Mouse (Mus musculus): ENCODE data around the gene Serinc2.

Serinc2 gene

DNA sequence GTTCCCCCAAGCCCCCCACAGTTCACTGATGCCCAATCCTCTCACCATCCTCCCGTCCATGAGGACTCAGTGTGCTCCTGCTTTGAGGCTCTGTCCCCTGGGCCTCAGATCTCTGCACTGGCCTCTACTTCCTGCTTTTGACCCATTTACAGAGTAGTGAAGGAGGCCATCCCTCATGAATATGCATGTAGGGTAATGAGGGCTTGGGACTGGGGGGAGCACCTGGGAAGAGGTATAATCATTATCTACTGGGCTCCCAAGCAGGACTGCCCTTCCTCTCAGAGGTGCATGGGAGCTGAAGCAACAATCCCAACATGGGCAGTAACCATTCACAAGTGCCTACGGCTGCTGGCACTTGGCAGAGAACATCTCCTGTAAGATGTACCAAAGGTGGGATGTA lies at the start of gene Serinc2:
Gene Serinc2 (minus strand): TSS at position 101 of the 400 bp plus-strand sequence.
- DNase-seq (ENCODE audit: low read depth, low spot score) = no peak

DNA sequence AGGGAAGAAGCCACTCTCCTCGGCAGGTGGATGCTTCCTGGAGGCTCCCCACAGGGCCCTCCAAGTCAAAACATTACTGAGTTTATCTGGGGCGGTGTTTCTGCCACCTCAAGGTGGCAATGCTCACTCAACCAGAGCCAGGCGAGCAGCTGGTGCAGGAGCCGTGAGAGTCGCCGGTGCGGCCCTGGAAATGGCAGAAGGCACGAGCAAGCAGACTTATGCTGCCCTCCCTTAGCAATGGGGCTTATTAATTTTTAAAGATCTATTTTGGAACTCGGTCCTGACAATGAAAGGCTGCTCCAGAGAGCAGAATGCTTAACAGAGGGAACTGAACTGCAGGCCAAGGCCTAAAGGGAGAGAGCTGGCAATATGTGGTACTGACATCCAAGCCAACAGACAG lies 48.4 kb upstream of the Serinc2 start:
- peak; percentile 90 for DNase-seq (ENCODE audit: low read depth, low spot score)

DNA sequence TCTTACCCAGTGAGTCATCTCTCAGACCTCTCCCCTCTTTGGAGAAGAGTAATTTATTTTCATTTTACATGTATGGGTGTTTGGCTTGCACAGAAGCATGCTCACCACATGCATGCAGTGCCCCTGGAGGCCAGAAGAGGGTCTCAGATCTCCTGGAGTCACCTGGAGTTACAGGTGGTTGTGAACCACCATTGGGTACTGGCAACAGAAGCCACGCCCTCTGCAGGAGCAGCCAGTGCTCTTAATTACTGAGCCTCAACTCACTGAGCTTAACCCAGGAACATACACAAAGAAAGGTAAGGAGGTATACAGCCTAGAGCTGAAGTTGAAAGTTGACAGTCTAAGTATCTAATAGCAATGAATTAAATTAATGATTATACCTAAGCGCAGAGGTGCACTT lies 46.4 kb upstream of the Serinc2 start:
- no peak for DNase-seq (ENCODE audit: low read depth, low spot score)

DNA sequence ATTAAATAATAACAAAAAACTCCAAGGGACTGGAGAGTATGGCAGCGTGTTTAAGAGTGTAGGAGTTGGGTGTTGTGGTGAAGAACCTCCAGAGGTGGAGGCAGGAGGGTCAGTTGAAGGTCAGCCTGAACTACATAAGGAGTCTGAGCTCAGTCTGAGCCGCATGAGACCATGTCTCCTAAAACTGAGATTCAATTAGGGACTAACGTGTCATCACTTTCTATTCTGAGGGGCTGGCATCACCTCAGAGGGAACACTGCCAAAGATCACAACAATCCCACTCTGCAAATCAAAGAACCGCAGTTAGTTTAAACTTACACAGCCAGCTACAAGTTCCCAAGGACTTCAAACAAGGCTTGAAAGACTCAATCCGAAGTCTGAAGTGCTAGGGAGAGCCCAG lies 44.6 kb upstream of the Serinc2 start:
- no peak for DNase-seq (ENCODE audit: low read depth, low spot score)

DNA sequence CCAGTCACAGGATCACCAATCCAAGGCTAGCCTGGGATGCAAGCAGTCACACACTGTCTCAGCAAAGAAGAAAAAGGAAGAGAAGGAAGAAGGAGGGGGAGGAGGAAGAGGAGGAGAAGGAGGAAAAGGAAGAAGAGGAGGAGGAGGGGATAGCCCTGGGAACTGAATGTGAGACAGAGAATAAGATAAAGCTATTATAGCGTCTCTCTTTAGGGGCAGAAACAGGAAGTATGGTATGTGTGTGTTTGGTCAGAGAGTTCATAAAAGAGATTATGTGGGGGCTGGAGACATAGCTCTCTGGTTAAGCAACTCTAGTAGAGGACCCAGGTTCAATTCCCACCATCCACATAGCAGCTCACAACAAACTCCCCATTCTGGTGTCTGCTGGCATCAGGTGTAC lies 44.2 kb upstream of the Serinc2 start:
- DNase-seq (ENCODE audit: low read depth, low spot score) = no peak

DNA sequence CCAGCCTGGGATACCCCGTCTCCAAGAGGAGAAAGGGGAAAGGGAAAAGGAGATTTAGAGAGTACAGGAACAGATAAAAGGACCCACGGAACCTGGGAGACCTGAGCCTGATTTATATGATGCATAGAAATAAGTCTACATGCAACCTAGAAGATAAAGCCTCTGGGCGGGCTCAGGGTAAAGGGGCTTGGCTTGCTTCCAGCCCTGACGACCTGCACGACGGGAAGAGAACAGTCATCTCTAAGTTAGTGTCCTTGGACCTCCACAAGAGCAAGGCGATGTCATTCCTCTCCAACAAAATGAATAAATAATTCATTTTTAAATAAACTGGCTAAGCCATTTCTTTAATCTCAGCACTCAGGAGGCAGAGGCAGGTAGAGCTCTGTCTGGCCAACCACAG lies 43.6 kb upstream of the Serinc2 start:
- no peak for DNase-seq (ENCODE audit: low read depth, low spot score)

DNA sequence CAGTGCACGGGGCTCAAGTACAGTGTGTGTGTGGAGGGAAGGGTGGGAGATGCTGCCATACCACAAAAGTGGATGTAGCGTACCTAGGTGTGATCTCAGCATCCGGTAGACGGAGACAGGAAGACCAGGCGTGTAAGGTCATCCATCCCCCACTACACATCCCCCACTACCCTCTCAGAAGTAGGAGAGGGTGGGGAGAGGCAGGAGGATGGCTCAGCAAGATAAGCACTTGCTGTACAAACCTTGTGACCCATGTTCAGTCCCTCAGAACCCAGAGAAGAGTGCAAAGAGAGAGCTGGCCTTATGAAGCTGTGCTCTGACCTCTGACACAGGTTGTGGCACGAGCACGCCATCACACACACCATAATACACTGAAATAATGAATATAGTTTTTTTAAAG lies 42.6 kb upstream of the Serinc2 start:
- no peak for DNase-seq (ENCODE audit: low read depth, low spot score)

DNA sequence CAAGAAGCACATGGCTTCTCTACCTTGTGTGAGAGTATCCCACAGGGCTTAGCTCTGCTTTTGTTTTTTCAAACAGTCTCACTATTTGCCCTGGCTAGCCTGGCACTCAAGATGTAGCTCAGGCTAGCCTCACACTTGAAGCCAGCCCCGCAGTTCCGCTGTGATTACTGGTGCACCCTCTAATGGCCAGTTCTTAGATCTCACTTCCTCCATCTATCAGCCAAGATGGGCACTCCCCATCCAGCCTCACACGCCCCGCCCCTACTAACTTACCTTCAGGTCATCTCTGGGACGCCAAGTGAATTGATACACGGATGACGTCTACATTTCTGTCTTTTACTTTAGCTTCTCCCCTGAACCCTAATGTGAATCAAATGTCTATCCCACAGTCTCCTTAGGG lies 40.6 kb upstream of the Serinc2 start:
- DNase-seq (ENCODE audit: low read depth, low spot score) = no peak

DNA sequence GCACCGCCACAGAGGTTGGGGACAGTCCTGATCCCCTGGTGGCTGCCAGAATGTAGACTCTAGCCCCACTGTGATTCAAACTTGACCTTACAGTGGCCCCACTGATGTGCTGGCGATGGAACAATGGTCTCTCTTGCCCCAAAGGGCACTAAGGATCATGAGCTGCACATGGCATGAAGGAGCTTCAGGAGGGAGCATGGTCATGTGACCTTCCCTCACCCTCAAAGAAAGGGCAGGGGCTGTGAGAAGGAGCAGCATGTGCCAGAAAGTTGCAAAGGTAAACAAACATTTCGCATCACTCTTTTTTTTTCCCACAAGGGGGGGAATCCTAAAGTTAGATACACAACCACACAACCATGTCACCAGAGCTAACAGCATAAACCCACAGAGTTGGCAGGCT lies 39.1 kb upstream of the Serinc2 start:
- DNase-seq (ENCODE audit: low read depth, low spot score) = no peak

DNA sequence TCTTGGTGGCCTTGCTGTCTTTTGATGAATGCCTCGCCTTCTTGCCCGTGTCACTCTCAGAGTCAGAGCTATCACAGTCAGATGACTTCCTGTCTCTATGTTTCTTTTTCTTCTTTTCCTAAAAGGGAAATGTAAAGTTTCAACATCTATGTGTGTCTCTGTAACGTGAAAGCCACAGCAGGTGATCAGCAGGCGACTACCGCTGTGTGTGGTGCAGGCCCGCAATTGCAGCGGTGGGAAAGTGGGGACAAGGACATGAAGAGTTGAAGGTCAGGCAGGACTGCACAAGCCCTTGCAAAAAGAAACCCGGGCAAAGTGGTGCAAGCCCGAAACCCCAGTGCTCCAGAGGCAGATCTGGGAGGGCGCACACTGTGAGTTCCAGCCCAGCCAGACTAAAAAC lies 37.7 kb upstream of the Serinc2 start:
- DNase-seq (ENCODE audit: low read depth, low spot score) = no peak

DNA sequence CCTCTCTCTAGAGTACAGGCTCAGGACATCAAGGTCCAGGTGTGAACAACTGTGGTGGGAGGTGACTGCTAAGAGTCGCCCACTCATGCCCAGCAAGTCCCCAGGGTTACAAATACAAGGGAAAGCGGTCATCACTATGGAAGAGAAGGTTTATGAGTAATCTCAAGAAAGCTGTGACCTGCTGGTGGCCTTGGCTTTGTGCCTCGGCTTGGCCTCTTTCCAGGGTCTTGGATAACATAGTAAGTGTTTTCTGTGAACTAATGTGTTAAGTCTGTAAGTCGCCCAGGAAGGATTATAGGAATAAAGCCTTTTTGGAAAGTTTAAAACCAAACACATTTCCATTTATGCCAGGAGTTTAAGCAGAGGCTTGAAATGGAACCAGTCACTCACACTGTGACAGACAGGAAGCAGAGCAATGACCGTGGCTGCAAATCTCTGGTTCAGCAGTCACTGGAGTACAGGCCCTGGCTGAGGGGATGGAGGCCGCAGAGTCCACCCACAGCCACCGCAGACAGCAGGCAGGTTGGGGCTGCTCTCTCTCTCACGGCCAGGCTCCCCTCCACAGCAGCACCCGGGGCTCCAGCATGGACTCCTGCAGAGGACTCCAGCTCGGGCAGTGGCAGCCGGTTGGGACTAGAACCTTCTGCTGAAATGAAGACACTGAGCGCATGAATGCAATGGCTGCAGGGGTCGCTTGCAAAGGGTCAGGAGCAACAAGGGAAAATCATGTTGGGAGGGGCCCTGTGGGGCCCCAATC lies 36.9 kb upstream of the Serinc2 start:
- DNase-seq (ENCODE audit: low read depth, low spot score) = no peak

DNA sequence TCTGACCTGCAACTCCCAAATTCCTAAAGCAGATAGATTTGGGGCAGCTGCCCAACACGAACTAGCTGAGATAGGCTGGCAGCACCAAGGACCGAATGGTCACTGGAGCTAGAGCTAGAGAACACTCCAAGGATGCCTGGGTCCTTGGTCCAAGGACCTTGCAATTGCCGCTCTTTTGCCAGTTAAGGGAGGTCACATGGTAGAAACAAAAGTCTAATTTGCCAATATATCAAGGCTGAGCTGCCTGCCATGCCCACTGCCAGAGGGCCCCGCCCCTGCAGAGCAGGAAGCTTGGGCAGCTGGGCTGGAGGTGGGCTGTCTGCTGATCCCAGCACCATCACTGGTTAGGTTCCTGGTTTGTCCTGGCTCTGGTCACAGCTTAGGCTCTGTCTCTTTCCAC lies 34.5 kb upstream of the Serinc2 start:
- DNase-seq (ENCODE audit: low read depth, low spot score) = no peak

DNA sequence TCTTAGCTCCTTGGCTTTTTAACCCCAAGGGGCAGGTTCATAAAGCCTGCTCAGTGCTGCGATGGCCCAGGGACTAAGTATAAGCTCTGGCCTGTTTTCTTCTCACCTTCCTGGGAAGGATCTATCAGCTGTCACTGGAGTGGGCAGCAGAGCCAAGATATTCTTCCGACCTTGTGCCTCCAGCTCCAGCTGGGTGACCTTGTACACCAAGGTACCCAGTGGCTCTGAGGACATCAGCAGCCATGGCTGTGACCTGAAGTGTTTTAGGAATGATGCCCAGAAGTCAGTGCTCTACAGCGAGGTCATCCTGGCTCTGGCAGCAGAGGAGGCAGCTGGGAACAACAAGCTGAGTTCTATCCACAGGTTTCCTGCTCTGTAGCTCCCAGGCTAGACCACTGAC lies 33.5 kb upstream of the Serinc2 start:
- DNase-seq (ENCODE audit: low read depth, low spot score) = no peak

DNA sequence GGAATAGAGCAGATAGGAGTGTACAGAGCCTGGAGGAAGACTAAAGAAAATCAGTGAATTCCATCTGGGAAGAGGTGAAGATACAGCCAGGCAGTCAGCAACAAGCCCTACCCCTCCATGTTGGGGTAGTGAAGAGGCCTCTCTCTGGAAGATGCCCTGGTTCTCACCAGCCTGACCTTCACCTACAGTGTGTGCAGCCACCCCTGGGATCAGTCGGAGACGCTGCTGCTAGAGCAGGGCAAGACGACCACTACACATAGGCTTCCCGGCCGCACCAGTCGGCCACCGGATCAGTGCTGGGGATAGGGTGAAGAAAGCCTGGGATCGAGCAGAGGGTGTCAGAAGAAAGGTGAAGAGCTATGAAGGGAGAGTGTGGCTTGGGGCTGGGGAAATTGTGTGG lies 30.2 kb upstream of the Serinc2 start:
- DNase-seq (ENCODE audit: low read depth, low spot score) = no peak

DNA sequence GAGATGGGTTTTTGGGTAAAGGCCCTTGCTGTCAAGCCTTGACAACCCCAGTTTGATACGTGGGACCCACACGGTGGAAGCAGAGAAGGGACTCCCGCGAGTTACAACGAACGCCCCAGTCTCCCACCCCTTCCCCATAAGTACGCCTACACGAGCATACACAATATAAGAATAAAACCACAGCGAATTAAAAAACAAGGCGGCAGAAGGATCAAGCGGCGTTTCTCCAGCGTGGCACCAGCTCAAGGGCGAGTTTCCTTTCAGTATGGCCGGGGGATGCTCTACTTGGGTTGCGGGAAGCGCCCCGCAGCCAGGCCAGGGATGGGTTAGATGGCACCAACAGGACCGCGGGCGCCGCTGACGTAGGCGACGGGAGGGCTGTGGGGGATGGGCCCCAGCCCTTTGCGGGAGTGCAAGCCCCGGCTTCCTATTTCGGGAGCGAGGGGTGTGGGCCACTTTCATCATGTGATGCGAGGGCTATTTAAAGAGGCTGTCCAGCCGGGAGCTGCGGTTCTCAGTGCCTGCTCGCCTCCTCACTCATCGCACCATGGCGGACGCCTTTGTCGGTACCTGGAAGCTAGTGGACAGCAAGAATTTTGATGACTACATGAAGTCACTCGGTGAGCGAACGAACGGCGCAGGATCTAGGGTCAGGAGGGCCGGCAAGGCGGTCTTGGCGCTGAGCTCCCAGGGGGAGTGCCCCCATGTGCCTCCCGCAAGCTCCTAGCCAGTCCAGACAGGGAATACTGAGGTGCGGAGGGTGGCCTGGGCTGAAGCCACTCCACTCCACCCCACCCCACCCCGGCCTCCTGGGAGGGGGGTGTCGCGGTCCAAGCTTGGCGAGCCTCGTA lies 29.5 kb upstream of the Serinc2 start, which contains the start of the genes Fabp3 and Gm10570:
Gene Fabp3 (plus strand): TSS at position 365 of the 851 bp plus-strand sequence.
Gene Gm10570 (minus strand): TSS at position 444 of the 851 bp plus-strand sequence.
- peak; percentile 93 for DNase-seq (ENCODE audit: low read depth, low spot score)

DNA sequence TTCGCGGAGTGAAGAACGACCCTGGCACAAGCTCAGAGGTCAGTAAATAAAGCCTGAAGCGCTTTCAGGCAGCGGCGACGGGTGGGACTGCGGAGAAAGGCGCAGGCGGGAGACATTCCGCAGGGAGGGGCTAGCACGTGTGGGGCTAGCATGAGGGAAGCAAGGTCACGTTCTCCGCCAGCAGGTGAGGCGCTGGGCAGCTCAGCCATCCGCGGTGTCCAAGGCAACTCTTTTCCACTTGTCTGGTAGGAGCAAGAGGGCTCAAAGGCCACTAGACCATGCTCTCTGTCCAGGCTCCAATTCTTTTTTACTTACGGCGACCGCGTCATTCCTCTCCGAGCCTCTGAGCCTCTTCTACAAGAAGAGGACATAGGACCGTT lies 28.8 kb upstream of the Serinc2 start:
- peak; percentile 84 for DNase-seq (ENCODE audit: low read depth, low spot score)

DNA sequence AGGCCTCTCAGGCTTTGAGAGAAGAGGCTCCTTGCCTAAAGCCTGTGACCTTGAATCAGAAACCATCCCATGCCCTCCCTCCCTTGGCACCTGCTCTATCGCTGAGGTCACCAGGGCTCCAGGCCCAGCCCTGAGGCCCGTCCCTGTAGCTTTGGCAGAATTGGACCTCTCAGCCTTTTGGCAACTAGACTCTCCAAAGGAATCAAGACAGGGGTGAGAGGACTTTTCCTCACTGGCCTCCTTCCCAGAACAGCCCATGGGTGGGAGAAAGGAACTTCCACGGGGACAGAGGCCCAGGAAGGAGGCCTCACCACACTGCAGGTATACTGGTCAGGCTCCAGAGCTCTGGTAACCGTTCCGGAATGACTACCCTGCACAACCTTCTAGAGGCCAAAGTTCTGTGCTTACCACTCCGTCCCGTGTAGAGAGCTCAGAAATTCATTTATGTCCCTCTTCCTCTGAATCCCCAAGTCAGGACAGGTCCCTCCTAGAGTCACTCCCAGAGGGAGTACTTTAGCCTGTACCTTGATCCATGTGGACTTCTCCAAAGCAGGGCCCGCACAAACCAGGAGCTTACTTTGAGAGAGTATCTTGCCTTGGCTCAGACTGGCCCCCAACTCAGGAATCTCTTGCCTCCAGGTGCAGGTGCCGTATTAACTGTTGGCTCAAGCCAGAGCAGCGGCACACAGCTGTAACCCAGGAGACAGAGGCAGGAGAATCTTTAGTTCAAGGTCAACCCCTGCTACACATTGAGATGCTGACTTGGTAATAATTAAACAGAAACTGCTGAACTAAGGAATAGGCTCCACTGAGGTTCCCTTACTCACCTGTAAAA lies 28.0 kb upstream of the Serinc2 start:
- DNase-seq (ENCODE audit: low read depth, low spot score) = peak; percentile 56

DNA sequence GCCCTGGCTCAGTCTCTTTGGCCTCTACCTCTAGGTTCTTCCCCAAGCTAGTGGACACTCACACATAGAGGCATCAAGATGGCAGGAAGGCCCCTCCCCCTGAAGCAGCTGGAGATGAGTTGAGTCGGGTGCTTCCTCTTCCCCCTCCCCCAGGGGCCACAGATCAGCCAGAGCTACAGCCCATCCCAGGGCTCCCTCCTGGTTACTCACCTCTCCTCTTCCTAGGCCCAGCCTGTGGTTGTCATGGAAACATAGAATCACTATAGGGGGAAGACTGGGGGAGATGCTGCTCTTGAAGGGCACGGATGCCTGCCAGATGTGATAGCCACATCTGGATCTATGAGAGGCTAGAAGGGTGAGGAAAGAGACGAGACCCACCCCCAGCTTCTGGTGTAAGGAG lies 25.7 kb upstream of the Serinc2 start:
- DNase-seq (ENCODE audit: low read depth, low spot score) = no peak

DNA sequence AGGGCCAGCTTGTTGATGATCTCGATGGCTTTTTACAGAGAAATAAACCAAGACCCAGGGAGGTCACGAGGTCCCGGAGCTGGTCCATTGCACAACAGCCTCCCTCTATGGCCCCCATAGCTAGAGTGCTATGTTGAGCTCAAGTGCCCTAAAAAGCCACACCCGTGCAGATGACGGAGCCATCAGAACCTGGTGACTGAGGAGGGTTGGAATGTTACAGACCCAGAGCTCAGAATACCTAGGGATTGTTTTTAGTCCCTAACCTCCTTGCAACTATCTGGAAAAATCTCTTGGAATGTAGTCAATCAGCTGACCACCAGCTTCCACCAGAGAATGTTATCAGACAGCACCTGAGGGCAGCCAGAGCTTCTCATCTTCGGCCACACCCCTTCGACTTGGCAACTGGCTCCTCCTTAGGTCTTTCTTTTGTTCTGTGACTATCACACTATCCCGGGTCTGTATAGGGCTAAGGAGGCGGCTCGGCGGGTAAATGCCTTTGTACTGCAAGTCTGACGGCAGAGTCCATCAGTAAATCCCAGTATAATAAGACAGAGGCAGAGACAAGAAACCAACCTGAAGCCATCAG lies 23.4 kb upstream of the Serinc2 start:
- DNase-seq (ENCODE audit: low read depth, low spot score) = no peak

DNA sequence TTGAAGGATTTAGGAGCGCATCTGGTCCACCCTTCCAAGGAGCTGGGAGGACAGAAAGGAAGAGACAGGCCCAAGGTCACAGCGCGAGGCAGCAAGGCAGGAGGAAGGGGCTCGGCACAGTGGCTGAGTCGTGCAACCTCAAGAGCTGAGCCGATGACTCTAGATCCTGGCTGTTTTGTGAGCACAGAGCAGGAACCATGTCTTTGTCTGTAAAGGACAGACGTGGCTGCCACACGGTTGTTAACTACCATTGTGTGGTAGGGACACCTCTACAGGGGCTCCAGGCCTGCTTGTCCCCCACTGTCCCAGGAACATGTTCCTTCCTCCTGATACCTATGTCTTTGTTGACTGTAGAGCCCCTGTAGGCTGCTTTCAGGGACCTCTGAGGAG lies 20.6 kb upstream of the Serinc2 start:
- no peak for DNase-seq (ENCODE audit: low read depth, low spot score)

DNA sequence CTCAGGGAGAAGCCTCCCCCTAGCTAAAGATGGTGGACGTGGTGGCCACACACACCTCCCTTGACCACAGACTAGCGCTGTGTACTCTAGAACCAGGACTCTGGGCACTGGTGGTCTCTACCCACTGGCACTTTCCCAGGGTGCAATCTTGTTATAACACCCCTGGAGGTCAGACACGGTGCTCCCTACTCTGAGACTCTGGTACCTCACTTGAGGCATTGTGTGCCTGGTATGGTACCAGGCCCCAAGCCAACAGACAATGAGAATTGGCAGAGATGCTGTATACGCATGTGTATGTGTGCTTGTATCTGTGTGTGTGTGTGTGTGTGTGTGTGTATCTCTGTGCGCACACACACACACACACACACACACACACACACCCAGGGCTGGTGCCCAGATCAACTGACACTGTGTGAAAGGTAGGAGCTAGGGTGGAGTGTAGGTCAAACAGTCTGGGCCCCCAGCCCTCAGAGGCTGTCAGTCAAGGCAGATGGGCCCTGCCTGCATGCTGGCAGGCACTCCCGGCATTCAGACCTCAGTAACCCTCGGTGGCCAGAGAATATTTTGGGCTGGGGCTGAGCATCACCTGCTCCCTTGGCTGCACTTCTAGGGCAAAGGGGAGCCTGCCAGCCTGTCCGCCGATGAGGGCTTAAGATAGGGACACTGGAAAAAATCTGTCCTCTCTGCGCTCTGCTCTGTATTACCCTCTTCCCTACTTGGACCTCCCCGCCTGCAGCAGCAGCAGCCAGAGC lies 20.0 kb upstream of the Serinc2 start:
- peak; percentile 91 for DNase-seq (ENCODE audit: low read depth, low spot score)

Measured in brain, adult 2 months (tissue).